Mouse (Mus musculus) spleen, adult 2 months (tissue): ENCODE data around the gene Lhfp.

Source experiments
- CTCF ChIP-seq: fragments of 200-500 bp; IDR thresholded peaks from 2 replicates; pipeline ENCODE4 v1.5.1; 2011; ENCODE audit warnings: mild to moderate bottlenecking, inconsistent platforms; ENCODE audit not compliant: insufficient read depth, insufficient read length, insufficient replicate concordance; ENCODE audit errors: extremely low read depth
- POLR2A ChIP-seq: fragments of 200-500 bp; IDR thresholded peaks from 2 replicates; pipeline ENCODE4 v1.6.1; 2011; ENCODE audit warnings: low read depth, low read length, inconsistent platforms

DNA sequence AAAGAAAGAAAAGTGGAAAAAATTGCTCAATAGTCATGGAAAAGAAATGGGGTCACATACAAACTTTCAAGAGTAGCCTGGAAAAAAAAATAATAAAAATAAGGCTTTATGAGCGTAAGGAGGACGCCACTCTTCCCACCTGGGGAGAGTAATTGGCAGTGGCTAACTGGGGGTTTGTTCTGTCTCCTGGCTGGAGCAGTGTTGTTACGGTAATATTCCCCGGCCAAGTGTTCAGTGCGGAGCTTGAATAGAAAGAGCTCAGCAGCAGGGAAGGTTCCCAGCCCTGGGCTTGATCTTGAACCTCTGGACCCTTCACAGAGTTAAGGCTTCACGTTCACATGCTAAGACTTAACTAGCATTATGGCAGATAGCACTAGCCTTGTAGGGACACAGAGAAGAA is 184.9 kb downstream of the Lhfp start:
- TF ChIP-seq CTCF: no peak
- TF ChIP-seq POLR2A: no peak
